Mouse (Mus musculus) adrenal gland, postnatal 14 days (tissue): ENCODE results near the gene Ruvbl2. TPM values are rescaled to one million over a fixed set of nuclear protein-coding genes. Genes with fewer than 3 reads are reported as not detected.
"Not testable (repeated sequence)": the region's sequence is repeated elsewhere in the genome, so short reads cannot be mapped to it uniquely, and the experiment has no call there.

Source experiments
- DNase-seq: peaks from one replicate; pipeline ENCODE4 v3.0.0; 2021; ENCODE audit warnings: mixed read lengths
- microRNA-seq, 2 experiments: library from miRNA; unstranded; fragments of <30 nt; microRNA quantifications; one replicate each; pipeline ENCODE4 v1.2.0; 2021
- total RNA-seq: library from RNA; stranded (reverse); gene quantifications from 2 replicates; pipeline ENCODE4 v1.2.3, GENCODE M21; 2021

Gene Ruvbl2
- total RNA-seq, 1 experiment from 2014 or later: 55.5 TPM

DNA sequence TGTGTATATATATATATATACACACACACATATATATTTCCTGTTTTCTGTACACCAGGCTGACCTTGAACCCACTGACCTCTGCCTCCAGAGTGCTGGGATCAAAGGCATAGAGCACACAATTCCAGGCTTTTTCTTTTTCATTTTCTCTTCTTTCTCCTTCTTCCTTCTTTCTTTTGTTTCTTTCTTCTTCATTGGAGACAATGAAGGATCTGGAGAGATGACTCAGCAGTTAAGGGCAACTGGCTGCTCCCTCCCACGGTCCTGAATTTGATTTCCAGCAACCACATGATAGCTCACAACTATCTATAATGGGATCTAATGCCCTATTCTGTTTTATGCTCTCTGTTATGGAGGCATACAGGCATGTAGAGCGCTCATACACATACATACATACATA lies 41.1 kb downstream of the Ruvbl2 start:
- DNase-seq: no peak

DNA sequence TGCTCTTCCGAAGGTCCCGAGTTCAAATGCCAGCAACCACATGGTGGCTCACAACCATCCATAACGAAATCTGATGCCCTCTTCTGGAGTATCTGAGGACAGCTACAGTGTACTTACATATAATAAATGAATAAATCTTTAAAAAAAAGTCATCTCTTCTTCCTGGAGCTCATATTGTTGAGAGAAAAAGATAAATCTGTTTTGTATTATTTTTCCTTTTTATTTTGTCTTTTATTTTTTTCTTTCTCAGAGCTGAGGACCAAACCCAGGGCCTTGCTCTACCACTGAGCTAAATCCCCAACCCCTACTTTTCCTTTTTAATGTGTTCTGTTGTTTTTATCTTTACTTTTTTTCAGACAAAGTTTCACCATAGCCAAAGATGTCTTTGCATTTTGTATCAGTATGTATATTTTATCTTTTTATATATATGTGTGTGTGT lies 41.5 kb downstream of the Ruvbl2 start:
- DNase-seq: not testable (repeated sequence)

DNA sequence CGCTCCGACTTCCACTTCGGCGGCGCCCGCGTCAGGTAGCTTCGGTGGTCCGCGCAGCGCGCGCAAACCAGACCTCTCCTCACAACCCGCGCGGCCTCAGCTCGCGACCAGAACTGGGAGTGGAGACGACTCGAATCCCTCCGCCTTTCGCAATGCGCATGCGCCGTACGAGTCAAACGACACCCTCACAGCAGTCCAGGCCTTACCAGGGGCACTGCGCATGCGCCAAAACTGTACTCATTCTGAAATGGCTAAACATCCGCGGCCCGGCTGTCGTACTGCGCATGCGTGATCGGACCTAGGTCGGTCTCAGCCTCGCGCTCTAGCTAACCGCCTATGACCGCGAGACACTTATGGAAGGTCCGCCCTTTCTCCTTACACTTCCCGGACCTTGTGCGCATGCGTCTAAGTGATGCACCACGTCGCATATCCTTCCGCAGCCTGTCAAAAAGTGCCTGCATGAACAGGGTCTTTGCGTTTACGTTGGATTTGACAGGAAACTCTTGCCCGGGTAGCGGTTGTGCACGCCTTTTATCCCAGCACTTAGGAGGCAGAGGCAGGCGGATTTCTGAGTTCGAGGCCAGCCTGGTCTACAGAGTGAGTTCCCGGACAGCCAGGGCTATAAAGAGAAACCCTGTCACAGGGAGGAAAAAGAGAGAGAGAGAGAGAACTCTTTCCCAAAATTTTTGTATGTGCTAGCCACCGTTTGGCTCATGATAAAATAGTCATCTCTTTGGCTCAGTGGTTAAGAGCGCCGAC lies 42.1 kb downstream of the Ruvbl2 start, which contains the start of gene Snrnp70:
Gene Snrnp70, minus strand, starts transcription at position 165 of the 759 bp plus-strand sequence.
- peak; percentile 100 for DNase-seq

DNA sequence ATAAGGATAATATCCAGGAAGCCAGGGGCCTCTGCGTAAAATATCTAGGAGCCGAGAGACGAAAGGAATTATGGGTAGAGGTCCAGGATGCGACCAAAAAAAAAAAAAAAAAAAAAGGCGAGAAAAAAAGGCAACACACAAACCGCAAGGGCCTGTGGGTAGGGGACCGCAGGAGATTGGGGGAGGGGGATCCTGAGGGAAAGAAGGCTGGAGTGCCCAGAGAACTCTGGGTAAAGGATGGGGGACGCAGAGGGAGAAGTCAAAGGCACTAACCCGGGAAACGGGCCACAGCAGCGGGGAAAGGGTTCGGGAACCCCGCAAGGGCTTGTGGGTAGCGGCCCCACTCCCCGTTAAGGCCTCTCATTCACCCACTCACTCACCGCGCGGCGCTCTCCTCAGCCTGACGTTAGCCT lies 42.8 kb downstream of the Ruvbl2 start:
- DNase-seq: peak; percentile 79

DNA sequence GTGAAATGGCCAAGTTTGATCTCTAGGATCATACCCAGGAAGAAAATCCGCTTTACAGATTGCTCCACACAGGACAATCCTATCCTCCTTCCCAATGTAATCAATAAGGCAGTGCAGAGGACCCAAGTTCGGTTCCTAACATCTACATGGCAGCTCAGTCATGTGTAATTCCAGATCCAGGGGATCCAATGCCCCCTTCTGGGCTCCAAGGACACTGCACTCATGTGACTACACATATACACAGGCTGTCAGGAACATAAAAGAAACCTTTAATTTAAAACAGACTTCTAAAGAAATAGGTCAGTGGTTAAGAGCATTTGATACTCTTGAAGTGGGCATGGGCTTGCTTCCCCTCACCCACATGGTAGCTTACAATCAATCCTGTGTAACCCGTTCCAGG lies 51.8 kb downstream of the Ruvbl2 start:
- DNase-seq: no peak

DNA sequence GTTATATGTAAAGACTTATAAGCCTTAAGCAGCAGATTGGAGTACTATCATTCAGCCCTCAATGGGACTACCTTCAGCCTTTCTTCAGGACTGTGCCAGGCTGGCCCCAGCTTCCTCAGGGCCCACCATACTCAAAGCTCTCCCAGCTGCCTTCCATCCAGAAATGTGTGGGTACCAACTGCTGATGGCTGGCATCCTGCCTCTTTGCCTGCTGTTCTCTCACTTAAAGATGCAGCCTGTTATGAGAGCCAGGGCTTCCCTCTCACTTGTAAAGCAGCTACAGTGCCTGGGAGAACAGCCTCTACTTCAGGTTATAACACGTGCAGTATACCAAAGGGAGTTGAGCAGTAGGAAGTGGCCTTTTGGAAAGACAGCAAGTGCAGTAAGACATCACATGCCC lies 61.8 kb downstream of the Ruvbl2 start:
- DNase-seq: no peak

DNA sequence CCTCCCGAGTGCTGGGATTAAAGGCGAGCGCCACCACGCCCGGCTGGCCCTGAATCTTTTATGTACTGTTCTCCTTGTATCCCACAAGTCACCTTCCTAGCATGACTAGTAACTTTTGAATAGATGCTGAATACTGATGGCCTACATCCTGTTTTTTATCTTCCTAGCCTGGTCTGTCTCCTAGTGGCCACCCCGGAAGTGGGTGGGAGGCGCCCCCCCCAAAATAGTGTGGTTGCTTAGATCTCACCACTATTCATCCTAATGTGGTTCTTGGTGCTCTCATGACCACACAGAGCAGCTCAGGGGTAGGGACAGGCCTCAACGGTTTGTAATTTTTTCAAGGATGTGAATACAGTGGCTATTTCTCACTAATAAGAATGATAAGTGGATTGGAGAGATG lies 63.3 kb downstream of the Ruvbl2 start:
- no peak for DNase-seq

DNA sequence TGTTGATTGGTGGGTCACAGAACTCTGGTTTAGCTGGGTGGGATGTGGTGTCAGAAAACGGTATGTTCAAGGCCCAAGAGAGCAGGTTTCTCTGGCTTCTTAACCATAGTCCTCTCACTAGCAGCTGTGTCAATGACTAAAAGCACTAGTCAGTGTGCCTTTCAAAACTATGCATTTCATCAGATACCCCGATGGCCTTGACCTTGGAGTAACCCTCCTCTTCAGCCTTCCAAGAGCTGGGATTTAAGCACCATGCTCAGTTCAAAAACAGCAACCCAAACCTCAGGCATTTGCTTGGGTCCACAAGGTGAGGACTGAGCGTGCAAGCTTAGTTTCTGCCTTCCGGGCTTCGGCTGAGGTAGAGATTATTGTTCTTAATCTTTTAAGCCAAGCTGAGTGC lies 65.5 kb downstream of the Ruvbl2 start:
- DNase-seq: no peak

Small RNA genes lying within 50 kb of the gene (microRNA-seq; reads per million reads assigned to microRNA genes)
- 1.7 to 1.9 reads per million in 2 experiments for gene Gm22133

Other genes starting within 250 kb of the Ruvbl2 start
- 0.22 and 0.23 TPM in 2 replicates for gene Ccdc155, start 233.2 kb downstream of the Ruvbl2 start, total RNA-seq
- 0.98 TPM in 1 of 2 replicates, not detected in the other for gene Dkkl1, start 225.9 kb downstream of the Ruvbl2 start, total RNA-seq
- gene Tead2, start 222.3 kb downstream of the Ruvbl2 start, total RNA-seq: 17.8 and 19.2 TPM in 2 replicates
- 7.3 and 40.7 TPM in 2 replicates for gene Cd37, start 199.0 kb downstream of the Ruvbl2 start, total RNA-seq
- not detected in 2 replicates for gene Slc6a16, start 197.0 kb downstream of the Ruvbl2 start, total RNA-seq
- gene Slc6a21, start 160.6 kb downstream of the Ruvbl2 start, total RNA-seq: not detected in 2 replicates
- 13.5 and 15.1 TPM in 2 replicates for gene Trpm4, start 104.3 kb downstream of the Ruvbl2 start, total RNA-seq
- gene Hrc, start 102.8 kb downstream of the Ruvbl2 start, total RNA-seq: 0.15 and 0.45 TPM in 2 replicates
- gene Ppfia3, start 71.1 kb downstream of the Ruvbl2 start, total RNA-seq: 2.1 and 2.4 TPM in 2 replicates
- gene Lin7b, start 67.5 kb downstream of the Ruvbl2 start, total RNA-seq: 1.2 and 1.4 TPM in 2 replicates
- gene Snrnp70, start 42.4 kb downstream of the Ruvbl2 start, total RNA-seq: 265 and 280 TPM in 2 replicates
- gene Kcna7, start 32.4 kb downstream of the Ruvbl2 start, total RNA-seq: not detected in 2 replicates
- gene Ntf5, start 24.4 kb downstream of the Ruvbl2 start, total RNA-seq: not detected in 2 replicates
- gene Lhb, start 17.3 kb downstream of the Ruvbl2 start, total RNA-seq: not detected in 2 replicates
- gene Gys1, start 3.3 kb downstream of the Ruvbl2 start, total RNA-seq: 55.4 and 62.8 TPM in 2 replicates
- gene Ftl1, start 21.8 kb upstream of the Ruvbl2 start, total RNA-seq: 638 and 688 TPM in 2 replicates
- gene Bax, start 28.8 kb upstream of the Ruvbl2 start, total RNA-seq: 54.4 and 60.0 TPM in 2 replicates
- 0.49 and 1.1 TPM in 2 replicates for gene Tulp2, start 43.8 kb upstream of the Ruvbl2 start, total RNA-seq
- gene Gm45808, start 48.7 kb upstream of the Ruvbl2 start, total RNA-seq: 24.6 and 31.2 TPM in 2 replicates
- gene Dhdh, start 50.7 kb upstream of the Ruvbl2 start, total RNA-seq: 46.8 and 54.1 TPM in 2 replicates
- gene Nucb1, start 72.3 kb upstream of the Ruvbl2 start, total RNA-seq: 199 and 204 TPM in 2 replicates
- gene Ppp1r15a, start 88.2 kb upstream of the Ruvbl2 start, total RNA-seq: 37.3 and 55.7 TPM in 2 replicates
- 3.8 and 6.5 TPM in 2 replicates for gene Plekha4, start 88.2 kb upstream of the Ruvbl2 start, total RNA-seq
- gene Hsd17b14, start 116.8 kb upstream of the Ruvbl2 start, total RNA-seq: 0.67 and 1.2 TPM in 2 replicates
- 149 and 151 TPM in 2 replicates for gene Bcat2, start 132.1 kb upstream of the Ruvbl2 start, total RNA-seq
- 0.37 TPM in 1 of 2 replicates, not detected in the other for gene Fgf21, start 177.4 kb upstream of the Ruvbl2 start, total RNA-seq
- gene Fut1, start 179.2 kb upstream of the Ruvbl2 start, total RNA-seq: 0.11 TPM in 1 of 2 replicates, not detected in the other
- 0.56 and 0.82 TPM in 2 replicates for gene Izumo1, start 183.7 kb upstream of the Ruvbl2 start, total RNA-seq
- gene Rasip1, start 189.4 kb upstream of the Ruvbl2 start, total RNA-seq: 33.0 and 35.4 TPM in 2 replicates
- 4.9 and 8.5 TPM in 2 replicates for gene Mamstr, start 201.9 kb upstream of the Ruvbl2 start, total RNA-seq
- 0.11 TPM in 1 of 2 replicates, not detected in the other for gene Fut2, start 228.3 kb upstream of the Ruvbl2 start, total RNA-seq
- 0.26 TPM in 1 of 2 replicates, not detected in the other for gene Ntn5, start 245.9 kb upstream of the Ruvbl2 start, total RNA-seq